Mouse (Mus musculus) hindbrain, embryonic 13.5 days (tissue): ENCODE results near the gene Rnase1. TPM values are rescaled to one million over a fixed set of nuclear protein-coding genes. Genes with fewer than 3 reads are reported as not detected.

Experiments used
- ATAC-seq: fragments of 200-750 bp; cut with Nextera tagmentation; 2 replicates; pipeline ENCODE4 v1.8.0; 2017; ENCODE audit warnings: moderate TSS enrichment; ENCODE audit not compliant: low FRiP score
- H3K27ac ChIP-seq: fragments of 300-500 bp; sonication (generic); 2 replicates; pipeline ENCODE4 v1.5.1; 2015; ENCODE audit warnings: inconsistent platforms, mild to moderate bottlenecking, moderate library complexity
- H3K27me3 ChIP-seq: fragments of 300-500 bp; sonication (generic); 2 replicates; pipeline ENCODE4 v1.6.1; 2015; ENCODE audit warnings: mild to moderate bottlenecking, inconsistent platforms
- H3K36me3 ChIP-seq: fragments of 300-500 bp; sonication (generic); 2 replicates; pipeline ENCODE4 v1.6.1; 2015; ENCODE audit warnings: mild to moderate bottlenecking, inconsistent platforms
- H3K4me1 ChIP-seq: fragments of 300-500 bp; sonication (generic); replicated peaks from 2 replicates; pipeline ENCODE4 v1.6.1; 2015; ENCODE audit warnings: inconsistent platforms
- H3K4me2 ChIP-seq: fragments of 300-500 bp; sonication (generic); 2 replicates; pipeline ENCODE4 v1.6.1; 2015; ENCODE audit warnings: inconsistent platforms, mild to moderate bottlenecking, moderate library complexity
- H3K4me3 ChIP-seq: fragments of 300-500 bp; sonication (generic); 2 replicates; pipeline ENCODE4 v1.5.1; 2015; ENCODE audit warnings: mild to moderate bottlenecking, inconsistent platforms
- H3K9ac ChIP-seq: fragments of 300-500 bp; sonication (generic); 2 replicates; pipeline ENCODE4 v1.6.1; 2015; ENCODE audit warnings: mild to moderate bottlenecking, inconsistent platforms
- H3K9me3 ChIP-seq: fragments of 300-500 bp; sonication (generic); 2 replicates; pipeline ENCODE4 v1.6.1; 2016; ENCODE audit warnings: inconsistent platforms
- WGBS: fragments of 180-500 bp; shearing (Covaris S2); methylation state at CpG from one replicate; pipeline ENCODE4 v1.1.7; 2015; 5-methylcytosine and 5-hydroxymethylcytosine counted together
- polyA plus RNA-seq: library from polyadenylated mRNA; unstranded; fragments of >200 nt; fragmentation: Nextera tagmentation; extraction: Ambion mirVana; gene quantifications from 2 replicates; pipeline ENCODE4 v1.2.1, GENCODE M21; 2015

The Rnase1 gene
- polyA plus RNA-seq, 1 experiment from 2014 or later: not detected

DNA sequence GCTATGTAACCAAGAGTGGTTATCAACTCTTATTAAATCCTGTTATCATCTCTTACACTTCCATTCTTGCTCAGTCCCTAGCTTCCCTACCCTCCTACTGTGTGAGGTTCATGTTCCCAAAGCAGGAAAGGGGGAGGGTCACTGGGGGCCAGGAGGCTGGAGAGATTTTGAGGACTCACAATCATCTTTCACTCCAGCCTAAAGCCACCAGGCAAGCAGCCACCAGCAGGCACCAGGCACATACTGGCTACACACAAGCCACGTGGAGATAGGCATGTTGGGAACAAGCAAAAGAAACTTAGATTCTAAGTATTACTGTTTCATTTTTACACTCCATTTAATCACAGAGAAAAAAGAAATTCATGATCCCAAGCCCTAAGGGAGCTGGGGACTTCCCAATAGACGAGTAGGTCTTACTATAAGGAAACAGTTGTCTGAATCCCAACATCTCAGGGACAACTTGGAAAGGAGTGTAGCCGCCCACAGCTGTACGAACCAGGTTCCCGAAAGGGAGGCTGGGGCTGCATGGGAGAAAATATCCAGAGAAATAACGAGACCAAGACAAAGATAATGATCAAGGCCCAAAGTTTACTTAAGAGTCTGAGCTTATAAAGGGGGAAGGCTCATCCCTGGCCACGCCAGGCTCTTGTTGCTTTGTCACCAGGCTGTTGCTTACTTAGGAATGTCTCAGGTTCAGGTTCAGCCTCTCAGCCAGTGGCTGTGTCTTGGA, 15.3 kb downstream of the Rnase1 start:
- H3K4me3 ChIP-seq: no peak overlapping the region
- H3K27me3 ChIP-seq: no peaks in the 10 kb centered on the region
- no peak overlapping the region for H3K27ac ChIP-seq
- no peaks in the 10 kb centered on the region for H3K9me3 ChIP-seq
- no peak overlapping the region for H3K9ac ChIP-seq
- no peaks in the 10 kb centered on the region for H3K36me3 ChIP-seq
- no peak for ATAC-seq
- no peaks in the 10 kb centered on the region for H3K4me1 ChIP-seq
- no peak overlapping the region for H3K4me2 ChIP-seq
- 84% methylated on average over 7 of the region's 7 CpGs for WGBS

DNA sequence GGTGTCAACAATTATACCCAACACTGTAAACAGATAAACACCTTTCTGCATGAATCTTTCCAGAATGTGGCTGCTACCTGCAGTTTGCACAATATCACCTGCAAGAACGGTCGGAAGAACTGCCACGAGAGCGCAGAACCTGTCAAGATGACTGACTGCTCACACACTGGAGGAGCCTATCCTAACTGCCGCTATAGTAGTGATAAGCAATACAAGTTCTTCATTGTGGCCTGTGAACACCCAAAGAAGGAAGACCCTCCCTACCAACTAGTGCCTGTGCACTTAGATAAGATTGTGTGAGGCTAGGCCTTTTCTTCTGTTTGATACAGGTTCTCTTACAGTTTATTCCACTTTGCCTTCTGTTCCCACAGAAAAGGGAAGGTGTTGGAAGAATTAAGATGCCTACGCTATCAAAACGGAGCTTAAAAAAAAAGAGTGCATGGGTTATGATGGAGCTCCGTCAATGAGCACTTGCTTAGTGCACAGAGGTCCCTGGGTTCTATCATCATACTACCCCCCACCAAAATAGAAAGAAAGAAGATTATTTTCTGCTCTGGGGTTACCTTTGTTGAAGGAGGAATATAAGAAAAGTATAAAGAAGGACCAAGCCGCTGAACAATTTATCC, 16.2 kb downstream of the Rnase1 start:
- Histone ChIP-seq H3K36me3 (no peaks in the 10 kb centered on the region), H3K9me3 (no peaks in the 10 kb centered on the region), H3K4me3 (no peak overlapping the region), H3K27me3 (no peaks in the 10 kb centered on the region), H3K27ac (no peak overlapping the region), H3K4me2 (no peak overlapping the region), H3K9ac (no peak overlapping the region), H3K4me1 (no peaks in the 10 kb centered on the region)
- no peak for ATAC-seq
- WGBS: 92% methylated on average over 9 of the region's 9 CpGs

DNA sequence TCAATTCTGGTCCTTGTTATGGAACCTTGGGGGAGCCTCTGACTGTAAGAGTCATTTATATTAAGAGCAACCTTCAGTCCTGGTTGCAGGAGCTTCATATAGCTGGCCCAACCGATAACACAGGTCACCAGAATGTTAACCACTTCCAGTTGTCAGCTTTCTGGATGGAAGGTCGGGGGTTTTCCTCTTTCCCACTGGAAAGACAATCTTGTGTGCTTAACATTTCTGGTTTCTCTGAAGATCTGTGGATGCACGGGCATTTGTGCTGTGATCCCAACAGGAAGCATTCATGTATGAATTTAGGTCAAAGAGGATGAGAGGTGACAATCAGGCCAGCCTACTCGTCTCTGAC, 17.0 kb downstream of the Rnase1 start:
- Histone ChIP-seq H3K36me3 (no peaks in the 10 kb centered on the region), H3K9me3 (no peaks in the 10 kb centered on the region), H3K4me1 (no peaks in the 10 kb centered on the region), H3K9ac (no peak overlapping the region), H3K27ac (no peak overlapping the region), H3K4me2 (no peak overlapping the region), H3K27me3 (no peaks in the 10 kb centered on the region), H3K4me3 (no peak overlapping the region)
- WGBS: 78% methylated on average over 4 of the region's 4 CpGs
- ATAC-seq: no peak

DNA sequence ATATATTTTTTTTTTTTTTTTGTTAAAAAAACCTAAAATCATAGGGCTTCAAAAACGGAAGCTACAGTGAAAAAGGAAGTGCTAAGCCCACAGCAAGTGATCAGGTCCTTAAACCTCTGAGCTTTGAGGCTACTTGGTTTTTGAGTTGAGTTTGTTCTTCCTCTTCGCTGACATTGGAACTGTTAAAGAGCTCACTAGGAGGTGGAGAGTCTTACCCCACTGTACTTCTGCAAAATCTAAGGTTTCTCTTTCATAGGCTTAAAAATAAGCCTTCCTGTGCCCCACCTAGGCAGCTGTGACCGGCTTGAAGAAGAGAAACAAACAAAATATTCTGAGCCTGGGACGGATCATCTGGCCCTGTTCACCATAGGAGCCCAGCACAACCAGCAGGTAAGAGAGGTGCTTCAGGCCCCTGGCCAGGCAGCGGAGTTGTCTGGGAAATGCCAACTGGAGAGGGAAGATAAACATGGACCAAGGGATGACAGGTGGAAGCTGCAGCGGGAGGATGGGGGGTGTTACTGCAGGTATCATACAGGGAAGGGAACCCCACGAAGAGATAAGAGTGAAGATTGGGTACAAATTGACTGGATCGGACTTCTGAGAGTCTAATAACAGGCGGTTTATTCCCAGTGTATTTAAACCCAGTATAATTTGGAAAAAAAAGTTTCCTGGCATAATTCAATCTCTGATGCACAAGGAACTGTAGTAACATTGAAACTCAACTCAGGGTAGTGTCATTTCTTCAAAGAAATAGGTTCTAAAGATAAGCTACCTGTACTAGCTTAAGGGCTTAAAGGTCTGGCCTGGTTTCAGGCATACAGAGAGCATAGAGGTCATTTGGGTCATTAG, 17.6 kb downstream of the Rnase1 start:
- Histone ChIP-seq H3K27ac (no peak overlapping the region), H3K9me3 (no peaks in the 10 kb centered on the region), H3K27me3 (no peaks in the 10 kb centered on the region), H3K4me3 (no peak overlapping the region), H3K36me3 (no peaks in the 10 kb centered on the region), H3K9ac (no peak overlapping the region), H3K4me1 (no peaks in the 10 kb centered on the region), H3K4me2 (no peak overlapping the region)
- ATAC-seq: no peak
- WGBS: 86% methylated on average over 9 of the region's 9 CpGs

DNA sequence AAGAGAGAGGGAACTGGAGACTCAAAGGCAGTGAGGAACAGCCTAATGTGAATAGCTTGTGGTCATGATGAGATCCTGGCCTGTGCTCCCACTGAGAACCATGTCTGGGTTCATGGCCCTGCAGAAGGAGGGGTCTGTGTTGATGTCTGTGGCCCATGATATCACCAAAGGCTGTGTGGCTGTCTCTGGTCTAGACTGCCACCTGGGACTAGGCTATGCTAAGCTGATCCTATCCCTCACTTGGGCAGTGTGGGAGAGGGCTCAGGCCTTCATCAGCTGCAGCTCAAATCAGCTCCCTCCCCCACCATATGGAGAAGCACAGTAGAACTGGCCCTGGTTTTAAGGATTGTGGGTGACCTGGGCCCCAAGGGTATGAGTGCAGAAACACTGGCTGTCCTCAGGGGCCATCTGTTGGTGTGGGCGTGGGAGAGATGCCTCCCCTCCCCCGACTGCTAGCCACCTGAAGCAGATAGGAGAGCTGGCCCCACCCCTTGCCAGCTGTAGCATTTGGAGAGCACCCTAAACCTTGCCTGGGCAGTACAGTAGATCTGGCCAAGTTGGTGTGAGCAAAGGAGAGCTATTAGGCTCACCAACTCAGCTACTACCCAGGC, 18.8 kb downstream of the Rnase1 start:
- no peak overlapping the region for H3K4me2 ChIP-seq
- 79% methylated on average over 2 of the region's 2 CpGs for WGBS
- no peak overlapping the region for H3K27ac ChIP-seq
- H3K9ac ChIP-seq: no peak overlapping the region
- no peaks in the 10 kb centered on the region for H3K36me3 ChIP-seq
- no peaks in the 10 kb centered on the region for H3K9me3 ChIP-seq
- ATAC-seq: no peak
- H3K4me1 ChIP-seq: no peaks in the 10 kb centered on the region
- no peaks in the 10 kb centered on the region for H3K27me3 ChIP-seq
- H3K4me3 ChIP-seq: no peak overlapping the region

DNA sequence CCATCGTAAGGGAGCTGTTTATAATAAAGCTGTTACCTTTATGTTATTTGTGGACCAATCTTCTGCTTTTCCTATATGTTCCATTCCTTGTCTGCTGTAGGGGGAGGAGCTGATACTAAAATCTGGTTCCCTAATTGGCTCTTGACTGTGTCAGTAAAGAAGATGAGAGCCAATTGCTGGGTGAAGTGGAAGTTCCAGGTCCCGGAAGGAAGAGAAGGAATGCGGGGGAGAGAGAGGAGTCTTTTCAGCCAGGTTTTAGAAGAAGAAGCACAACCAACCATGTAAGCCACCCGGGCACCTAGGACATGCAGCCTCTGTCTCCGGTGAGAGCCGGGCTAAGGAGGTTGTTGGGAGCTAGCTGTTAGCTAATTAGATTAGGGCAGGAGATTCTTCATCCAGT, 20.9 kb downstream of the Rnase1 start:
- Histone ChIP-seq H3K4me1 (no peaks in the 10 kb centered on the region; the same call in 1 of the 2 replicates), H3K4me2 (no peak overlapping the region), H3K27me3 (no peaks in the 10 kb centered on the region), H3K9ac (no peak overlapping the region), H3K4me3 (no peak overlapping the region), H3K27ac (no peak overlapping the region), H3K36me3 (no peaks in the 10 kb centered on the region), H3K9me3 (no peaks in the 10 kb centered on the region)
- ATAC-seq: no peak
- 83% methylated on average over 6 of the region's 6 CpGs for WGBS

DNA sequence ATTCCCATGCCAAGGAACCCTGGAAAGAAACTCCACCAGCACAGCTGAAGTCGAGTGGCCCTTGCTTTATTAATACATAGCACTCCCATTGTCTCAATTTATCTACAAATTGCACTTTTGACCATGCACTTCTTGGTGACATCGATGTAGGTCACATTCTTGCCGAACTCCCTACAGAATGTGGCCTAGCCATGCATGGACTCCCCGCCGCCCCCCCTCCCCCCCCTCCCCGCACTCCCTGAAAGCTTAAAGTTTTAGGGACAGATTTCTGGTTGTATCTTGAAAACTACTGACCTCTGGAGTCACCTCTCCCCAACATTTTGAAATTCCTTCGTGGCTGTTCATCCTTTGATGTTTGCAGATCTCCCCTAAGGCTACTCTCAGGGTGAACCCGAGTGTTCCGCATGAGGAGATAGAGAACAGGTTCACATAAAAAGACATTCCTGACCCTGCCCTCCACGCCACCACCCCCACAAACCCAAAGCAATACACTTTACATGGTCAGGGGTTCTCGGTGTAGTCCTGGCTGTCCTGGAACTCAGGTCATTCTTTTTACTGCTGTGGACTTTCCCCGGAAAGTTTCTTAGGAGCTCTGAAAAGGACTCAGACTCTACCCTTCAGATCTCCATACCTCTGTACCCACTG, 32.5 kb downstream of the Rnase1 start, which contains the start of gene Eddm3b:
Eddm3b (plus strand) TSS at position 511 of the 645 bp plus-strand sequence.
- no peaks in the 10 kb centered on the region for H3K27me3 ChIP-seq
- H3K4me1 ChIP-seq: no peaks in the 10 kb centered on the region
- no peak for ATAC-seq
- no peak within 1 kb of the TSS for H3K4me2 ChIP-seq
- H3K9me3 ChIP-seq: peaks cover 6% of the 10 kb centered on the region; the same call in 1 of the 2 replicates
- H3K4me3 ChIP-seq: no peak within 1 kb of the TSS
- no peak within 1 kb of the TSS for H3K9ac ChIP-seq
- no peak within 1 kb of the TSS for H3K27ac ChIP-seq
- WGBS: 38% methylated on average over 12 of the region's 12 CpGs
- no peaks in the 10 kb centered on the region for H3K36me3 ChIP-seq

DNA sequence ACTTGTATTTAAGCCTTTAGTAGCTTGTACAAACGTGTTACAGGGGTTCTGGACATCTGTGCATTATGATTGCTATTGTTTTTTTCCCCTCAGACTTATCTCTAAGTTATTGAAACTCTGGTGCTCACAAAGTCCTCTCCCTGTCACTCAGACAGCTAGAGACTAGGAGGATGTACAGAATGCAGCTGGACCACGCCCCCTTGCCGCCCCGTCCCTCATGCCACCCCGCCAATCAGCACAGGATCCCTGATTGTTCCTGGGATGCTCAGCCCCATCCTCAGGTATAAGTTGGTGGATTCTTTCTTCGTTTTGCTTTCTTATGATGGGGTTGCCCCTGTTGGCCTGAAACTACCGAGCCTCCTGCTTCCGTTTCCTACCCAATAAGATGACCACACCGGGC, 33.1 kb downstream of the Rnase1 start:
- Histone ChIP-seq H3K27me3 (no peaks in the 10 kb centered on the region), H3K4me1 (no peaks in the 10 kb centered on the region), H3K9ac (no peak overlapping the region), H3K27ac (no peak overlapping the region), H3K4me2 (no peak overlapping the region), H3K9me3 (0 out of 2 replicates have a peak, but pooled peaks cover under 1% of the 10 kb centered on the region), H3K4me3 (no peak overlapping the region), H3K36me3 (no peaks in the 10 kb centered on the region)
- ATAC-seq: no peak
- WGBS: 30% methylated on average over 9 of the region's 9 CpGs

DNA sequence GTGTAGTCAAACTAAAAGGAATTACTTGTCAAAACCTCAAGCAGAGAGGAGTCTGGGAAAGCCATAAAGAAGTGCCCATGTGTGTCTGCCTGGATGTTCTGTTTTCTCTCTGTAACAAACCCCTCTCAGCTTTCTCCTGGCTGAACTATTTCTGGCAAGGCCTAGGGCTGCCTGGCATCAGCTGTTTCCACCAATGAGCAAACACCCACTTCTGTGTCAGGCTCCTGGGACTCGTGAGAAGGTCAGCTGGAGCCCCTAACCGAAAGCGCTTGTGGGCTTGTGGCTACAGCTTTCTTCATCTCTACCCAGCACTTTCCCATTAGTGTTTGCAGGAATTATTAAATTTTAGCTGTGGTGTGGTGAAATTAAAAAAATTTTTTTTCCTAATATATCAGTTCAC, 34.6 kb downstream of the Rnase1 start:
- Histone ChIP-seq H3K4me1 (no peaks in the 10 kb centered on the region), H3K9ac (no peak overlapping the region), H3K4me2 (no peak overlapping the region), H3K4me3 (no peak overlapping the region), H3K27me3 (no peaks in the 10 kb centered on the region), H3K36me3 (no peaks in the 10 kb centered on the region), H3K27ac (no peak overlapping the region), H3K9me3 (no peaks in the 10 kb centered on the region)
- WGBS: 83% methylated on average over 3 of the region's 3 CpGs
- ATAC-seq: no peak

DNA sequence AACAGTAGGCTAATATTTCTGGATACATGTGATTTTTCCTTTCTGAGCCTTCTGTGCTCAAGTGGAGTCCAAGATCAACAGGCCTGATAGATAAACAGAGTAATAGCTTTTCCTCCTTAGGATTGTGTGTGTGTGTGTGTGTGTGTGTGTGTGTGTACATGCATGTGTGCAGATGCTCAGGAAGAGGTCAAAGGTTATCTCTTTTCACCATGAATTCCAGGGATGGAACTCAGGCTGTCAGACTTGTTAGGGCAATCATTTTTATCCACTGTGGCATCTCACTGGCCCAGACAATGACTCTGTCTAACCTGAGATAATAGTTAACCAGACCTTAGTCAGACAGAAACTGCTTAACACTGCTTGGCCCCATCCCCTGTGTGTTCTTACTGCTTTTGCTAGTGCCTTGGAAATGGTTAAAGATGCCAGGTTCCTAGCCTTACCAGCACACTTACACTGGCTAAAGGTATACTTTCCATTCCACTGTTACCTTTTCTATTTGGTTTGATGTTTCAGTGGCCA, 40.1 kb downstream of the Rnase1 start:
- H3K9me3 ChIP-seq: no peaks in the 10 kb centered on the region
- H3K27me3 ChIP-seq: no peaks in the 10 kb centered on the region
- ATAC-seq: no peak
- no peak overlapping the region for H3K4me2 ChIP-seq
- no peak overlapping the region for H3K9ac ChIP-seq
- H3K36me3 ChIP-seq: 0 out of 2 replicates have a peak, but pooled peaks cover 2% of the 10 kb centered on the region
- no peak overlapping the region for H3K27ac ChIP-seq
- no peaks in the 10 kb centered on the region for H3K4me1 ChIP-seq
- no peak overlapping the region for H3K4me3 ChIP-seq

DNA sequence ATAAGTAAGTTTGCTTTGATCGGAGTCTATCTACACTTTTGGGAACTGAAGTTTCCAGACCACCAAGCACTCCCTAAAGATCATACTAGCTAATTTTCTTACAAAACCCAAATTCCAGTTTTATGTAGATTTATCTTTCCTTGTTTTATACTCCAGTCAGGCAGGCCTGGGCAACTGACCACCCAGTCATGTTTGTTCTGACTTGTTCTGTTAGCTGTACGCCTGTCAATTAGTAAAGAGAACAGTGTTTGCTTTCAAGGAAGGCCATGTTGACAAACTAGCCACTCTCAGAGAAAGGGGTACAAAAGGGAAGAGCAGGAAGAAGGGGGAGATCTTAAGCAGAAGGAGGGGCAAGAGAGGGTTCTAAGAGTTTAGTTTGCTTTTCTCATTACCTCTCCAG, 42.2 kb downstream of the Rnase1 start:
- H3K4me3 ChIP-seq: no peak overlapping the region
- 0 out of 2 replicates have a peak, but pooled peaks cover 2% of the 10 kb centered on the region for H3K36me3 ChIP-seq
- H3K27me3 ChIP-seq: no peaks in the 10 kb centered on the region
- H3K4me1 ChIP-seq: no peaks in the 10 kb centered on the region
- no peak overlapping the region for H3K9ac ChIP-seq
- no peak for ATAC-seq
- no peak overlapping the region for H3K4me2 ChIP-seq
- 86% methylated on average over 2 of the region's 2 CpGs for whole genome bisulfite sequencing
- H3K9me3 ChIP-seq: no peaks in the 10 kb centered on the region
- no peak overlapping the region for H3K27ac ChIP-seq
